ENCODE assay signal across 17 mouse cellular contexts in genomic region chr5:24337821-24338220, GRCm38 (mm10). TPM values are rescaled to one million over a fixed set of nuclear protein-coding genes. Genes with fewer than 3 reads are reported as not detected.
DNase-seq lines count a peak whose midpoint lies in the region; ATAC-seq and TF ChIP-seq lines count a peak whose summit lies in the region.
"Had no signal": no experiment of that assay in that cellular context is flagged by ENCODE, and none has a peak within 500 bp of the region (broad histone marks: within the 10 kb centered on the region; RNA-seq: fewer than 3 reads in every experiment).

No protein-coding gene starts in this region.

- H3K27ac ChIP-seq in heart, adult 2 months: peak overlapping the region; percentile 29
- H3K27ac ChIP-seq in hindbrain, embryonic 13.5 days: 0 out of 2 replicates have a peak overlapping the region, but pooled peaks have one; percentile 40
- H3K27ac ChIP-seq in hindbrain, postnatal 0 days: no peak overlapping the region
- H3K27ac ChIP-seq in neural tube, embryonic 13.5 days (replicated peaks): no peak overlapping the region
- peak overlapping the region; percentile 78 for H3K27ac ChIP-seq in olfactory bulb, adult 2 months (ENCODE audit: insufficient read depth, low read depth, low read length)
- H3K27ac ChIP-seq: limb, embryonic 12.5 days; liver, embryonic 13.5 days had no signal

- intact Hi-C loops in heart, adult 2 months (cut with DNase I): loop anchor here (2.0 kb wide), 2 partner anchors 15 to 55 kb away; partner anchors contain the start of genes Abcb8 and Atg9b
- intact Hi-C loops in heart, postnatal 10 days (cut with DNase I): loop anchor here (2.0 kb wide), 1 partner anchor 55 kb away; the partner anchor contains the start of genes Abcb8 and Atg9b

- no peak for TF ChIP-seq EP300 in heart, adult 2 months (IDR thresholded peaks at IDR 0.05; ENCODE audit: insufficient read depth, low read depth, low read length)

- TF ChIP-seq POLR2A in heart, adult 2 months (IDR thresholded peaks at IDR 0.05; ENCODE audit: insufficient read depth, low read depth, low read length): no peak
- TF ChIP-seq POLR2A in olfactory bulb, adult 2 months (IDR thresholded peaks at IDR 0.05; ENCODE audit: insufficient read depth, low read depth, low read length): no peak

- DNase-seq in heart, adult 2 months: peak in 1 of 2 experiments; percentile 25
- no peak for DNase-seq in heart, postnatal 10 days
- DNase-seq in hindbrain, postnatal 0 days (ENCODE audit: low spot score): no peak
- no peak for DNase-seq in neural tube, embryonic 10.5 days (ENCODE audit: extremely low spot score, low spot score)
- no peak for DNase-seq in thymus, adult 18-20 months
- DNase-seq: adrenal gland, postnatal 25 days; gastrocnemius, postnatal 14 days; kidney, adult 18-20 months; liver, embryonic 13.5 days had no signal

- H3K36me3 ChIP-seq in heart, adult 2 months (ENCODE audit: control insufficient read depth, insufficient read depth, low read length): no peaks in the 10 kb centered on the region
- peaks cover 10% of the 10 kb centered on the region for H3K36me3 ChIP-seq in hindbrain, embryonic 13.5 days
- H3K36me3 ChIP-seq in hindbrain, postnatal 0 days (ENCODE audit: insufficient read depth, low read length): no peaks in the 10 kb centered on the region
- peaks cover 16% of the 10 kb centered on the region for H3K36me3 ChIP-seq in neural tube, embryonic 13.5 days
- H3K36me3 ChIP-seq: forebrain, embryonic 10.5 days; limb, embryonic 12.5 days; liver, embryonic 13.5 days had no signal

- peaks cover 21% of the 10 kb centered on the region for H3K4me1 ChIP-seq in heart, adult 2 months (ENCODE audit: control insufficient read depth, insufficient read depth, low read length)
- H3K4me1 ChIP-seq in hindbrain, embryonic 13.5 days (replicated peaks): peaks cover 62% of the 10 kb centered on the region
- 0 out of 2 replicates have a peak, but pooled peaks cover 2% of the 10 kb centered on the region for H3K4me1 ChIP-seq in hindbrain, postnatal 0 days (ENCODE audit: insufficient read depth, low read length)
- peaks cover 50% of the 10 kb centered on the region for H3K4me1 ChIP-seq in neural tube, embryonic 13.5 days (replicated peaks)
- H3K4me1 ChIP-seq in olfactory bulb, adult 2 months (ENCODE audit: control insufficient read depth, insufficient read depth, low read length): peaks cover 33% of the 10 kb centered on the region
- H3K4me1 ChIP-seq: limb, embryonic 12.5 days had no signal

- no peaks in the 10 kb centered on the region for H3K9me3 ChIP-seq in hindbrain, embryonic 13.5 days
- H3K9me3 ChIP-seq in hindbrain, postnatal 0 days (ENCODE audit: low read length): no peaks in the 10 kb centered on the region
- no peaks in the 10 kb centered on the region for H3K9me3 ChIP-seq in neural tube, embryonic 13.5 days
- H3K9me3 ChIP-seq: forebrain, embryonic 10.5 days; limb, embryonic 12.5 days; liver, embryonic 13.5 days had no signal

- 9% methylated on average over 2 of the region's 2 CpGs for WGBS in heart, adult 2 months
- WGBS in hindbrain, embryonic 13.5 days: 80% methylated on average over 2 of the region's 2 CpGs
- 45% methylated on average over 2 of the region's 2 CpGs for WGBS in hindbrain, postnatal 0 days
- 79% methylated on average over 2 of the region's 2 CpGs for WGBS in neural tube, embryonic 13.5 days
- WGBS in olfactory bulb, adult 2 months: 58% methylated on average over 2 of the region's 2 CpGs

- TF ChIP-seq CTCF in heart, adult 2 months (IDR thresholded peaks at IDR 0.05): no peak
- TF ChIP-seq CTCF in hindbrain, postnatal 0 days (IDR thresholded peaks at IDR 0.05; ENCODE audit: low read depth): no peak
- TF ChIP-seq CTCF in olfactory bulb, adult 2 months (IDR thresholded peaks at IDR 0.05; ENCODE audit: insufficient read depth, low read depth, low read length): no peak

- no peaks in the 10 kb centered on the region for H3K79me2 ChIP-seq in heart, adult 2 months (replicated peaks; ENCODE audit: control insufficient read depth, insufficient read depth, low read length)

- no peak overlapping the region for H3K4me3 ChIP-seq in heart, adult 2 months
- no peak overlapping the region for H3K4me3 ChIP-seq in hindbrain, embryonic 13.5 days
- no peak overlapping the region for H3K4me3 ChIP-seq in hindbrain, postnatal 0 days (ENCODE audit: low read length)
- H3K4me3 ChIP-seq in neural tube, embryonic 13.5 days: no peak overlapping the region
- H3K4me3 ChIP-seq in olfactory bulb, adult 2 months (ENCODE audit: insufficient read depth, low read depth, low read length): no peak overlapping the region
- H3K4me3 ChIP-seq: forebrain, embryonic 10.5 days; limb, embryonic 12.5 days; liver, embryonic 13.5 days; myocyte had no signal

- H3K4me2 ChIP-seq in hindbrain, embryonic 13.5 days: no peak overlapping the region
- no peak overlapping the region for H3K4me2 ChIP-seq in hindbrain, postnatal 0 days (ENCODE audit: low read depth, low read length)
- H3K4me2 ChIP-seq in neural tube, embryonic 13.5 days: no peak overlapping the region
- H3K4me2 ChIP-seq: limb, embryonic 12.5 days; liver, embryonic 13.5 days had no signal

- H3K9ac ChIP-seq in heart, adult 2 months (ENCODE audit: low read depth, low read length): no peak overlapping the region
- H3K9ac ChIP-seq in hindbrain, embryonic 13.5 days: peak overlapping the region; percentile 51; the same call in 1 of the 2 replicates
- H3K9ac ChIP-seq in hindbrain, postnatal 0 days (replicated peaks; ENCODE audit: low read length): no peak overlapping the region
- H3K9ac ChIP-seq in neural tube, embryonic 13.5 days: peak overlapping the region; percentile 52; the same call in 1 of the 2 replicates
- H3K9ac ChIP-seq: limb, embryonic 12.5 days; liver, embryonic 13.5 days had no signal

- no peak for ATAC-seq in hindbrain, embryonic 13.5 days (ENCODE audit: low FRiP score)
- no peak for ATAC-seq in hindbrain, postnatal 0 days
- ATAC-seq in neural tube, embryonic 13.5 days (ENCODE audit: low read depth): no peak
- ATAC-seq: activated CD4-positive, CD25-positive, alpha-beta regulatory T cell, adult 4 months; Patski had no signal

- no peaks in the 10 kb centered on the region for H3K27me3 ChIP-seq in heart, adult 2 months (ENCODE audit: control insufficient read depth, insufficient read depth, low read length)
- no peaks in the 10 kb centered on the region for H3K27me3 ChIP-seq in hindbrain, embryonic 13.5 days
- no peaks in the 10 kb centered on the region for H3K27me3 ChIP-seq in hindbrain, postnatal 0 days (ENCODE audit: insufficient read depth, low read length)
- no peaks in the 10 kb centered on the region for H3K27me3 ChIP-seq in neural tube, embryonic 13.5 days
- H3K27me3 ChIP-seq: limb, embryonic 12.5 days had no signal

RNA-seq across cellular contexts. Expression of gene Kcnh2, which starts 13.6 kb away (rescaled TPM):
- total RNA-seq in heart, adult 2 months (2021): 10 to 100 TPM; 59.3 to 68.5 TPM
- polyA plus RNA-seq in heart, adult 2 months (2012; rRNA removed): 119 and 121 TPM in 2 replicates
- total RNA-seq in heart, postnatal 10 days (2021): 10 to 100 TPM; 90.5 to 93.9 TPM
- polyA plus RNA-seq in hindbrain, embryonic 13.5 days (2015; fragmentation: Nextera tagmentation; extraction: Ambion mirVana): 12.8 and 14.2 TPM in 2 replicates
- total RNA-seq in hindbrain, postnatal 0 days (2014; rRNA removed): 55.9 and 70.5 TPM in 2 replicates
- polyA plus RNA-seq in hindbrain, postnatal 0 days (2015; fragmentation: Nextera tagmentation; extraction: Ambion mirVana): 10.8 and 11.5 TPM in 2 replicates
- 13.5 and 15.5 TPM in 2 replicates for polyA plus RNA-seq in neural tube, embryonic 13.5 days (2015; fragmentation: Nextera tagmentation; extraction: Ambion mirVana)
- polyA plus RNA-seq in olfactory bulb, adult 2 months (2012; ENCODE audit: insufficient read depth, insufficient read length, low replicate concordance, missing spikeins): not detected in 2 replicates

RNA-seq across cellular contexts. Expression of gene Nos3, which starts 26.8 kb away (rescaled TPM):
- 10 to 100 TPM; 23.5 to 24.4 TPM for total RNA-seq in heart, adult 2 months (2021)
- polyA plus RNA-seq in heart, adult 2 months (2012; rRNA removed): 26.3 and 30.7 TPM in 2 replicates
- 10 to 100 TPM; 44.0 to 44.4 TPM for total RNA-seq in heart, postnatal 10 days (2021)
- 9.8 and 10.2 TPM in 2 replicates for polyA plus RNA-seq in hindbrain, embryonic 13.5 days (2015; fragmentation: Nextera tagmentation; extraction: Ambion mirVana)
- 8.7 and 13.3 TPM in 2 replicates for total RNA-seq in hindbrain, postnatal 0 days (2014; rRNA removed)
- polyA plus RNA-seq in hindbrain, postnatal 0 days (2015; fragmentation: Nextera tagmentation; extraction: Ambion mirVana): 7.2 and 7.4 TPM in 2 replicates
- 9.3 and 9.6 TPM in 2 replicates for polyA plus RNA-seq in neural tube, embryonic 13.5 days (2015; fragmentation: Nextera tagmentation; extraction: Ambion mirVana)
- not detected in 2 replicates for polyA plus RNA-seq in olfactory bulb, adult 2 months (2012; ENCODE audit: insufficient read depth, insufficient read length, low replicate concordance, missing spikeins)

RNA-seq across cellular contexts. Expression of gene Atg9b, which starts 54.1 kb away (rescaled TPM):
- 1 to 10 TPM in 1 of 2 experiments, under 1 TPM in 1; 0.89 to 1.1 TPM for total RNA-seq in heart, adult 2 months (2021)
- 2.2 and 2.3 TPM in 2 replicates for polyA plus RNA-seq in heart, adult 2 months (2012; rRNA removed)
- total RNA-seq in heart, postnatal 10 days (2021): under 1 TPM; 0.62 to 0.89 TPM
- polyA plus RNA-seq in hindbrain, embryonic 13.5 days (2015; fragmentation: Nextera tagmentation; extraction: Ambion mirVana): 0.57 and 0.93 TPM in 2 replicates
- 8.8 and 9.8 TPM in 2 replicates for total RNA-seq in hindbrain, postnatal 0 days (2014; rRNA removed)
- polyA plus RNA-seq in hindbrain, postnatal 0 days (2015; fragmentation: Nextera tagmentation; extraction: Ambion mirVana): 5.1 and 6.1 TPM in 2 replicates
- polyA plus RNA-seq in neural tube, embryonic 13.5 days (2015; fragmentation: Nextera tagmentation; extraction: Ambion mirVana): 1.1 TPM in 2 replicates
- polyA plus RNA-seq in olfactory bulb, adult 2 months (2012; ENCODE audit: insufficient read depth, insufficient read length, low replicate concordance, missing spikeins): not detected in 2 replicates

RNA-seq across cellular contexts. Expression of gene Abcb8, which starts 55.6 kb away (rescaled TPM):
- 10 to 100 TPM; 81.2 to 89.8 TPM for total RNA-seq in heart, adult 2 months (2021)
- 148 and 151 TPM in 2 replicates for polyA plus RNA-seq in heart, adult 2 months (2012; rRNA removed)
- 10 to 100 TPM; 85.0 to 88.5 TPM for total RNA-seq in heart, postnatal 10 days (2021)
- 45.7 and 48.7 TPM in 2 replicates for polyA plus RNA-seq in hindbrain, embryonic 13.5 days (2015; fragmentation: Nextera tagmentation; extraction: Ambion mirVana)
- 63.2 and 90.6 TPM in 2 replicates for total RNA-seq in hindbrain, postnatal 0 days (2014; rRNA removed)
- polyA plus RNA-seq in hindbrain, postnatal 0 days (2015; fragmentation: Nextera tagmentation; extraction: Ambion mirVana): 41.9 and 43.5 TPM in 2 replicates
- 46.7 and 47.4 TPM in 2 replicates for polyA plus RNA-seq in neural tube, embryonic 13.5 days (2015; fragmentation: Nextera tagmentation; extraction: Ambion mirVana)
- not detected in 2 replicates for polyA plus RNA-seq in olfactory bulb, adult 2 months (2012; ENCODE audit: insufficient read depth, insufficient read length, low replicate concordance, missing spikeins)

Comparison
In these comparisons a context has a peak if more than half of its experiments do, and no peak if none do; other contexts are left out.
1. H3K27ac ChIP-seq: peak in heart, adult 2 months (single experiment), hindbrain, embryonic 13.5 days (single experiment) and olfactory bulb, adult 2 months (single experiment); none in hindbrain, postnatal 0 days (single experiment) and neural tube, embryonic 13.5 days (single experiment).
2. H3K9ac ChIP-seq: peak in hindbrain, embryonic 13.5 days (single experiment) and neural tube, embryonic 13.5 days (single experiment); none in heart, adult 2 months (single experiment) and hindbrain, postnatal 0 days (single experiment).